Mouse (Mus musculus) lung, postnatal 25 days (tissue): ENCODE measurements around the gene Piezo1.
A peak's percentile ranks its signal among the peaks of the same experiment; 100 is the strongest.
"Not testable (repeated sequence)": the region's sequence is repeated elsewhere in the genome, so short reads cannot be mapped to it uniquely, and the experiment has no call there.

ENCODE experiments used
- DNase-seq: peaks from one replicate; pipeline ENCODE4 v3.0.0; 2022; ENCODE audit warnings: low spot score

Gene Piezo1

DNA sequence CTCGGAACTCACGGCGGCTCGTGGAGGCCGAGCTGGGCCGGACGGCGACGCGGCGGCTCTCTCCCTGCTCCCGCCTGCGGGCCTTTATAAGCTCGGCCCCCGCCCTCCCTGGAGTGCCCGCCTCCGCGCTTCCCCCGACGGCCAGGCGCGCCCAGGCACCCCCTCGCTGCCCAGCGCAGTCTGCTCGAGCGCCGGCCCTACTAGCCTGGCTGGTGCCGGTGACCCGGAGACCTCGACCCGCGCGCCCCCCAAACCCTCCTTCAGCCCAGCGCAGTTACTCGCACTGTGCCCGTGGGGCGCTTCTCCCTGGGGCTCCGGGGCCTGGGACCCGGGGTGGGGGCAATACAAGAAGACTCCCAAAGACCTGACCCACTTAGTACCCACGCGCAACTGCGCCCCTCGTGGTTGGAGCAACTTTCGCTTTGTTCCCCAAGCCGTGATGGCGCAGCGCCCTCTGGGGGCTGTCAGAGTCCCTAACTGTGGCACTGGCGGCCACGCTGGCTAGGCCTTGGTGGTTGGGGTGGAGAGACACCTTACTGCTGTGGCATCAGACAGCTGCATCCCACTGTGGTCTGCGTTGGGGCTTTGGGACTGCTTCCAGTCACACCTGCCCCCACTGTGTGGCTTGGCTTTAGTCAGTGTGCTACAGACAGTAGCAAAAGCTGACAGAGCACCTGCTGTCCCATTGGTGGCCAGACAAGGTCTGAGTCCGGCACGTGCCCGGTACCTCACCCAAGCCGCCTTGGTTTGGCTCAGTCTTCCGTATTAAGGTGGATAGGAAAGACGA, at the start of gene Piezo1:
Piezo1 (minus strand) TSS at position 65 of the 787 bp plus-strand sequence.
- DNase-seq: peak; percentile 94

- DNase-seq: no peak
These were observed 49.5 kb upstream of the Piezo1 start for GRCm38 (mm10) chr8:122600666-122601065.

GRCm38 (mm10) chr8:122596031-122596430, 44.9 kb upstream of the Piezo1 start:
- no peak for DNase-seq

- no peak for DNase-seq
These were observed 42.8 kb upstream of the Piezo1 start for GRCm38 (mm10) chr8:122593783-122594507.

- DNase-seq: no peak
These were observed 42.1 kb upstream of the Piezo1 start for GRCm38 (mm10) chr8:122593240-122593639.

GRCm38 (mm10) chr8:122586749-122587148, 35.6 kb upstream of the Piezo1 start:
- no peak for DNase-seq

GRCm38 (mm10) chr8:122586171-122586570, 35.0 kb upstream of the Piezo1 start:
- DNase-seq: no peak

DNA sequence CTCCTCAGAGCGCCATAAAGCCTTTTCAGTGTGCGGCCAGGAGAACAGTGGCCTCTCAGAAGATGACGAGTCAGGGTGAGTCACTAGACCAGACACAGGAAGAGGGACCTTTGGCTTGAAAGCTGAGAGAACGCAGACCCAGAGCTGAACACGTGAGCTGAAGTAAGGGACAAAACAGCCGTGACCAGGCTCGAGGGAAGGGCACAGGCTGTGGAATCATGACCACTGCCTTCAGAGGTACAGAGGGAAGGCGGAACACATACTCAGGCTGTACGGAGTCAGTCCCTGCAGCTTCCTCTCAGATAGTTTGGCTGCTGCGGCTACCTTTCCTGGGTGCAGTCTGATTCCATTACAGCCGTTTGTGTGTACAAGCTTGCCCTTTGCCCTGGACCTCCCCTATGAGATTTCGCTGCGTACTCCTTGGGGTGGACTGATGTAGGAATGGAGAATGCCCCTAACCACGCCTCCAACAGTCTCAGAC, 34.3 kb upstream of the Piezo1 start:
- DNase-seq: no peak

- no peak for DNase-seq
These were observed 33.9 kb upstream of the Piezo1 start for GRCm38 (mm10) chr8:122584981-122585380.

GRCm38 (mm10) chr8:122580926-122581325, 29.8 kb upstream of the Piezo1 start:
- DNase-seq: no peak

DNA sequence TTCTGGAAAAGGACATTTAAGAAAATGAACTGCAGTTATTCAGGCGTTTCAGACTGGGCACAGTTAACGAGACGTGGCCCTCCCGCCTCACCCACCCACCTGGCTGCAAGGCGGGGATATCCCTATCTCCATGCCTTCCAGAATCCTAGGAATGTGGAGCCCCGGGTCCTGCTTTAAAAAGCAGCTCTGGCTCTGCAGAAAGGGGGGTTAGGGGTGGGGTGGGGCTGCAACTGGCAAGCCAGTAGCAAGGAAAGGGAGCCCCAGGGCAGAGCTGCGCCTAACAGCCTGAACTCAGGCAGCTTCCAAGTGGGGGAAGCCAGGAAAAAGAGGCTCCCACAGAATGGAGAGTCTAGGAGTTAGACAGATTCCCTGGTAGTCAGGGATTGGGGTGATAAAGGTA, 28.1 kb upstream of the Piezo1 start:
- no peak for DNase-seq

DNA sequence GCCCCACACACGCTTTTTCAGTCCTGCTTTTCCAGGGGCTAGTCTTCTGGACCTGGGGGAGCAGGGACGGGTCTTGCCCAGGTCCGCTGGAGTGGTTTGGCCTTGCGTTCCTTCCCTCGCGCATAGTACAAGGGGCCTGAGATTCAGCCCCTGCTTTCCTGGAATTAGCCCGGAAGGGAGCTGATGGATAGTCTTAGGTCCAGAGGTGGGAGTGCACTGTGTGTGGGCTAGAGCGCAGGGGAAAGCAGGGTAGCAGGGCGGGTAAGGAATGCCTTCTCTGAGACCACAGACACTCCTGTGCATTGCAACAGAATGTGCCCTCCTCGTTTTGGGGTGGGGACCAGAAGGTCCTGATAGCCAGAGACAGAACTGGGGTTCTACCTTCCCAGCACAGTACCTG, 26.0 kb upstream of the Piezo1 start:
- no peak for DNase-seq

DNA sequence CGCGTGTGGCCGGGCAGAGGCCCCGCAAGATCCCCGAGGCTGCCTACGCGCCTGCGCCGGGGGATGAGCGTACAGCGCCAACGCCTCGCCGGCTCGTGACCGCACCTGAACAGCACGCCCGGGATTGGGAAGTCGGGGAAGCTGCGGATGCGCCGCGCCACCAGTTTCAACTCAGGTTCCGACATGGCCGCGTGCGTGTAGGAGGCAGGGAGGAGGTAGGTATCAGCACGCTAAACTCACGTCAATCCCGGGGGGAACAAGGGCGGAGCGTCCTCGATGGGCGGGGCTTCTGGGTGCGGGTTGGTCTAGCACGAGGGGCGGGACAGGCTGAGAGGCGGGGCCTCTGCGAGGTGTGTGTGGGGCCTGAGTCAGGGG, 25.5 kb upstream of the Piezo1 start, which contains the start of gene Aprt:
Aprt (minus strand) TSS at position 262 of the 375 bp plus-strand sequence.
- peak; percentile 96 for DNase-seq

- DNase-seq: no peak
These were observed 24.9 kb upstream of the Piezo1 start for GRCm38 (mm10) chr8:122575735-122576647.

GRCm38 (mm10) chr8:122575286-122575685, 24.2 kb upstream of the Piezo1 start:
- DNase-seq: no peak

DNA sequence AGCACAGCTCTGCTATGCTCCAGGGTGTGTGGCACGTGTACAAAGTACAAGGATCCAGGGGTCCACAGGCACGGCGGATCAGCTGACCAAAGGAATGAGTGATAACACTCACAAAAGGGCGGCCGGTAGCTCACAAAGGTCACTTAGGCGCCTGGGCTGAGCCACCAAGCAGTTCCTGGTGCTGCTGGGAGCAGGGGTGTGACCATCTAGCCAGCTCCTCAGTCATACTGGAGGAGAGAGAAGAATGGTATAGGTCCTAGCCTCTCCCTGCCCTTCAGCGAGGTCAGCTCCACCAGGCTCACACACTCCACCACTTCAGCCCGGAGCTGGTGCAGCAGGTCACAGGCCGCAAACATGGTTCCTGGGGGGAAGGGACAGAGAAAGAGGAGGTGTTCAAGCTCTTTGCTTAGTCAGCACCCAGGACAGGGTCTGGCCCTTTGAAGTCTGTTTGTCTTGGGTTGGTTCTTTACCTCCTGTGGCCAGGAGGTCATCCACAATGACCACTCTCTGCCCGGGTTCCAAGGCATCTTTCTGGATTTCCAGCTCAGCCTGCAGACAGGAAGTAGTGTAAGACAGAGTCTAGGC, 23.6 kb upstream of the Piezo1 start:
- no peak for DNase-seq

DNA sequence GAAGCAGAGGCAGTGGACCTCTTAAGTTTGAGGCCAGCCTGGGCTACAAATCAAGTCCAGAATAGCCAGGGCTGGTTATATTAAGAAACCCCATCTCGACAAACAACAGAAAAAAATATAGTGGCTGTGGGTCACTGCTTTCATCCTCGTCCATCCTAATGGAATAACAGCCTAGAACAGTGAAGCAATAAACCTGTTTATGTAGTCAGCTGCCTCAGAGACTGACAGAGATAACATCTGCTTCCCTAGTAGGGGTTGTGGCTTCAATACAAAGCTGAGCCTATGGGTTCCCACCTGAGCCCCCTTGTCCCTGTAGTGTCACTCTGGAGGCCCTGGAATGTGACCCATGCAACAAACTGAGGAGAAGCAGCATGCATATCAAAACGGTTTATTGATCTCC, 23.1 kb upstream of the Piezo1 start:
- DNase-seq: no peak

- no peak for DNase-seq
These were observed 22.4 kb upstream of the Piezo1 start for GRCm38 (mm10) chr8:122573577-122573976.

- not testable (repeated sequence) for DNase-seq
These were observed 22.0 kb upstream of the Piezo1 start for GRCm38 (mm10) chr8:122573176-122573575.

GRCm38 (mm10) chr8:122572751-122573150, 21.6 kb upstream of the Piezo1 start:
- DNase-seq: no peak

GRCm38 (mm10) chr8:122571750-122572267, 20.7 kb upstream of the Piezo1 start:
- DNase-seq: no peak
